Mouse (Mus musculus): ENCODE data around the gene Nol6.
A peak's percentile ranks its signal among the peaks of the same experiment; 100 is the strongest.

The Nol6 gene

GRCm38 (mm10) chr4:41118706-41119292 lies 5.5 kb downstream of the Nol6 start:
- DNase-seq (ENCODE audit: low read depth, low spot score): no peak

GRCm38 (mm10) chr4:41116817-41117216 lies 7.4 kb downstream of the Nol6 start:
- DNase-seq (ENCODE audit: low read depth, low spot score): no peak

- DNase-seq (ENCODE audit: low read depth, low spot score): no peak
Measured at GRCm38 (mm10) chr4:41115793-41116192, 8.5 kb downstream of the Nol6 start.

DNA sequence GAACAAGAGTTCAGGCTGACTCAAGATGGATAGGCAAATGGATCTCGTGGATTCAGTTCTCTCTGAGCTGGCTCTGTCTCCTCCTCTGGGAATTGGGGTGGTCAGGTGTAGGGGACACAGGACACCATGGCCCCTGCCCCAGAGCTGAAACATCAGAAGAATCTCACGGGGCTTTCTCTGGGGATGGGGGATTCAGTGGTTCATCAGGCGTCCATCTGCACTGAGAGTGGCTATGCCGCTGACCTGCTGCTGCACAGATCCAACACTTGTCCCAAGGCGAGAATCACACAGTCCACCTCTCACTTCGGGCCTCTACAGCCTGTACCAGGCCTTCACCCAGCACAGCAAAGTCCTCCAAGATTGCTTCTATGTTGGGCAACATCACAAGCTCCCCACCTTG lies 9.2 kb downstream of the Nol6 start:
- no peak for DNase-seq (ENCODE audit: low read depth, low spot score)

GRCm38 (mm10) chr4:41114358-41115070 lies 9.7 kb downstream of the Nol6 start:
- DNase-seq (ENCODE audit: low read depth, low spot score): no peak

DNA sequence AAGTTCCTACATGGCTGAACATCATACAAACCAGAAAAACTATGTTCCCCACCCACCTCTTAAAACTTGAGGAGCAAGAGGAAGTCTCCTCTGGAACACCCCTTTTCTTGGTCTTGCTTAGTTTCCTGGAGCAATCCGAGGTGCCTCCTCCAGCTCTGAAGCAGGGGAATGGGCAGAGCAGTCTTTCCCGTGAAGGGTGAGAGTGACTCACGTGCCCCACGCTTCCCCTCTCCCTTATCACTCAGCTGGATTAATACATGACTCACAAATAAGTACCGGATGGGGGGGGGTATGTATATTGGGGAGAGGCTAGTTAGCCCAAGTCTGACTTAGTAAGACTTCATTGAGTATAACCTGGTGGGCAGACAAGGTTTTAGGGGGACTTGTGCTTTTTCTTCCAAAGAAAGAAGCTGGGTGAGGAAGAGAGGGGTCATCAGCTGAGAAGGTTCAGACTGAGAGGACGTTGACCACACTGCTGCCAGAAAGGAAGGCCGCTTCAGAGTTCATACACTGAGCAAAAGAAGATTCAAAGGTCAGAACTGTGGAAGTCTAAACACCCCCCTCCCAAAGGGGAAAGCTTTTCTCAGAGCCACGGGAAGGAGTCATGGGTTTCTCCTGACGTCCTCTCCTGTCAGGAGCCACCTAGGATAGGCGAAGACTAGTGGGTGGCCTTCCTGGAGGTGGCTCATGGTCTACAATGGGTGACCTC lies 15.4 kb downstream of the Nol6 start:
- DNase-seq (ENCODE audit: low read depth, low spot score): no peak

GRCm38 (mm10) chr4:41107440-41107839 lies 16.8 kb downstream of the Nol6 start:
- DNase-seq (ENCODE audit: low read depth, low spot score): no peak

GRCm38 (mm10) chr4:41102901-41103300 lies 21.4 kb downstream of the Nol6 start:
- DNase-seq (ENCODE audit: low read depth, low spot score): no peak

- DNase-seq (ENCODE audit: low read depth, low spot score): no peak
Measured at GRCm38 (mm10) chr4:41100986-41101385, 23.3 kb downstream of the Nol6 start.

DNA sequence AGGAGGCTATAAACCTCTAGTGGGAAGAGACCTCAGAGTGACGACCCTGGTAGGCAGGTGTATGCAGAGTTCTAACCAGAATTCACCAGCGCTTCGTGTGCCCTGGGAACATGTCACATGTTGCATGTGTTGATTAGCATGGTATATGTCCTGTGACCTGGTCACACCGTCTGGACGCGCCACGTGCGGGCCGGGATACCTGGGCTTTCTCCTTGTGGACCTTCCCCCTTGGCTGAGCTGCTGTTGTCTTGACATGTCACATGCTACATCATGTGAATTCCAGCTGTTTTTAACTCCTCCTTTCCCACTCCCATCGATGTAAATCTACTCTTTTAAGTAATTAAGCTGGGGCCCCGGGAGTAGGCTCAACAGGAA lies 25.7 kb downstream of the Nol6 start:
- DNase-seq (ENCODE audit: low read depth, low spot score): no peak

DNA sequence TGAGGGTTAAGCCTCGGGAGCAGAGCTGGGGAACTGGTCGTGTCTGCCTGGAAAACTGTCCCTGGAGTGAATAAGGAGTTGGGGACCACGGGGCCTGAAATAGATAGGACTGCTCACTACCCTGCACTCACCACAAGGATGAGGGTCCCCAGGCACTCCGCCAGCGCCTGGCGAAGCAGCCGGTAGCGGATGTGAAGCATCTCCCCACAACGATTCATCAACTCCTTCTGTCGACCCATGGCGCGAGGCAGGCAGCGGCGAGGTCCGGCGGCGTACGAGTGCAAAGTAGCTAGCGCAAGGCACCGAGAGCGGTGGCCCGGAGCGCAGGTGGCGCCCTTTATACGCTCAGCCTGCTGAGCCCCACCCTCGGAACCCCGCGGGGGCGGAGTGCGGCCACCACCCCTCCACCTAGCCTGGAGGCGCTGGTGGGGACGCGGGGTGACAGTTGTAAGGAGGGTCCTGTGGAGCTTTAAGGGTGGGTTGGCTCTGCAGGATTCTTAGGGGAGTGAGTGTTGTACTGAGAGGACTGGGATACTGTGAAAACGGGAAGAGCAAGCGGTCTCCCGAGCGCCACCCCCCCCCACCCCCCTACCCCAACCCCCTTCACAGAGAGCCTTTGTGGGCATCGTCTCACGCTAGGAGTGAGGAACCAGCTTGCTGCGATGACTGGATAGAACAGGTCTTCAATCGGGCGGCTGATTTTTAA lies 26.2 kb downstream of the Nol6 start, which contains the start of gene Aqp3:
TSS of gene Aqp3 (minus strand) at position 313 of the 706 bp plus-strand sequence.
- DNase-seq (ENCODE audit: low read depth, low spot score): no peak

- DNase-seq (ENCODE audit: low read depth, low spot score): no peak
Measured at GRCm38 (mm10) chr4:41097381-41097780, 26.9 kb downstream of the Nol6 start.

- DNase-seq (ENCODE audit: low read depth, low spot score): no peak
Measured at GRCm38 (mm10) chr4:41096794-41097193, 27.5 kb downstream of the Nol6 start.

GRCm38 (mm10) chr4:41096169-41096568 lies 28.1 kb downstream of the Nol6 start:
- peak; percentile 24 for DNase-seq (ENCODE audit: low read depth, low spot score)

GRCm38 (mm10) chr4:41094361-41094760 lies 29.9 kb downstream of the Nol6 start:
- no peak for DNase-seq (ENCODE audit: low read depth, low spot score)

- no peak for DNase-seq (ENCODE audit: low read depth, low spot score)
Measured at GRCm38 (mm10) chr4:41092958-41093357, 31.3 kb downstream of the Nol6 start.

DNA sequence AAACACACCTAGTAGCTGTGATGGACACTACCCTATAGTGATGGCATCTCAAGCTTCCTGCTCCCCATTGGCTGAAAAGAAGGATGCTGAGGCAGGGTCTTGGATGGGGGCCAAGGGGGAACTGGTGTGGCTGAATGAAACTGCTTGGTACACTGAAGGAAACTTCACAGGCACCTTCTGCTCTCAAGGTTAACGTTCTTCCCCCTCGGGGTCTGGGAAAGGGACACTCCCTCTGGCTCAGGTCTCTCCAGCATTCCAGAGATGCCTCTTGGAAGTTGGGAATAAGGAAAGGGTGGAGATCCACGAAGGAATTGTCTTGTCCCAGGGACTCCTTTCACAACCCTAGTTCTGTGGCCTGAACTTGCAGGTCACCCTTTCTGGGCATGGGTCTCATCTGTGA lies 32.9 kb downstream of the Nol6 start:
- DNase-seq (ENCODE audit: low read depth, low spot score): no peak

GRCm38 (mm10) chr4:41089705-41090104 lies 34.5 kb downstream of the Nol6 start:
- no peak for DNase-seq (ENCODE audit: low read depth, low spot score)

DNA sequence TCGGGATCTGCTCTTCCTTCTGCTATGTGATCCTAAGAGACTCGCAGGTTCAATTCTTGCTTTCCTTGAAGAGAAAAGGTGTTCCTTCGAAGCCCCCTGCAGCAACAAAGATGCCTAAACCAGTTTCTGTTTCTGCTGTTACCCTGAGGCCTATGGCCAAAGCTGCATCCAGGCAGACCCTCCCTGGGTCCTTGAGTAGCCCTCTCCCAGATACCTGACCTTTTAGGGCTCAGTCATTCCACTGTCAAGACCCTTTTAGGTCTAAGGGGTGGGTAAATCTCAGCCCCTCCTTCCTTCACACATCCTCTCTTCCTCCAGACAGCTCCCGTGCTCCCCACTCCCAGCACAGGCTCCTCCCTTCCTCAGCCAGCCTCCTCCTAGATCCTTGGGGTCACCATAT lies 35.1 kb downstream of the Nol6 start:
- no peak for DNase-seq (ENCODE audit: low read depth, low spot score)

- DNase-seq (ENCODE audit: low read depth, low spot score): no peak
Measured at GRCm38 (mm10) chr4:41087459-41088298, 36.6 kb downstream of the Nol6 start.

DNA sequence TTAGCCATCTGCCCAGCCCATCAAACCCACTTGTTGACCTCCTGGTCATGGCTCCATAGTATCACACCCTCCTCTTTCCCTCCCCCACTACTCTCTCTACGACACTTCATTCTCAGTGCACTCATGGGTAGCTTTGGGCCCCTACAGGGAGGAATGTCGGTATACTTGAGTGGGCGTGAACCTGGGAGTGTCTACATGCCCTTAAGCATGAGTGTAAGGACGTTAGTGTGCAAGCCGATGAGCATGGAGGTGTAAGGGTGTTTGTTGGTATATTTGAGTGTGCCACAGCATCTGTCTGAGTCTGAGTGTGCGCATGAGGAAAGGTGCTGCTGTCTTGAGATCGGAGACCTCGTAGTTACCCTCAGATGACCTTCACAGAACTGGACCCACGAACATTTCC lies 37.3 kb downstream of the Nol6 start:
- DNase-seq (ENCODE audit: low read depth, low spot score): no peak
